Mouse (Mus musculus) bone marrow macrophage, adult 2 months (primary cell): ENCODE results near the gene Dph2. TPM values are rescaled to one million over a fixed set of nuclear protein-coding genes. Genes with fewer than 3 reads are reported as not detected.

ENCODE experiments used
- H3K27ac ChIP-seq: 2 replicates; pipeline ENCODE4 v1.5.1; 2012; ENCODE audit warnings: low read depth, low read length; ENCODE audit not compliant: insufficient read depth
- H3K4me1 ChIP-seq: 2 replicates; pipeline ENCODE4 v1.6.1; 2012; ENCODE audit warnings: low read length; ENCODE audit not compliant: control insufficient read depth, insufficient read depth
- H3K4me3 ChIP-seq: 2 replicates; pipeline ENCODE4 v1.5.1; 2012; ENCODE audit warnings: mild to moderate bottlenecking, low read length, moderate library complexity; ENCODE audit not compliant: insufficient read depth
- CTCF ChIP-seq: IDR thresholded peaks from 2 replicates; pipeline ENCODE4 v1.5.1; 2012; ENCODE audit warnings: low read depth, mild to moderate bottlenecking, low read length, moderate library complexity
- POLR2A ChIP-seq: IDR thresholded peaks from 2 replicates; pipeline ENCODE4 v1.6.1; 2012; ENCODE audit warnings: mild to moderate bottlenecking, low read depth, low read length, borderline replicate concordance
- polyA plus RNA-seq: library from polyadenylated mRNA; stranded (reverse); fragments of >200 nt; gene quantifications from 2 replicates; pipeline ENCODE4 v1.2.4, GENCODE M21; 2012; ENCODE audit not compliant: missing spikeins, insufficient read depth, insufficient read length

Gene Dph2
- polyA plus RNA-seq, 1 experiment = 5.1 TPM

DNA sequence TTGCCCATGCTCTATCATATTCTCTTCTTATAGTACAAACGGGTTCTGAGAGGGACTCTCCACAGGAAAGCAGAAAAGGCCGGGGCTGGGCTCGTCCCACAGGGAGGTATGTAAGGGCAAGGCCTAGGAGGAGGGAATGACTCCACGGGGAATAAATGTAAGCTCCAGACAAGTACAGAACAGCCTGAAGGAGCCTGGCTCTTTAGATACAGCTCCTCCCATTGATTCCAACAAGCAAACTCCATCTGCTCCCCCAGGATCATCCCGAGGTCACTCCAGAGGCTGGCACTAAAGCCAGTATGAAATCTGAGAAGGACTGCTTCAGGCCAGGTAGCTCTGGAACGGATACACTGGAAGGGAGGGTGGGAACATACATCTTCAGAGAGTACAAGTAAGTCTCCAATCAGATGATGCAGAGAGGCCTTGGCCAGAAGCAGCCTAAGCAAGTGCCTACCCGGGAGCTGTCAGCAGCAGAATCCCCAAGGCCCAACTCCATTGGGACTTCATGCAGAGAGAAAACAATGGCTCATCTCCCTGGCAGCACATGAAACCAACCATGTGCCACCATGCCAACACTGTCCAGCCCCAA, 20.9 kb upstream of the Dph2 start:
- Histone ChIP-seq H3K4me3 (peak overlapping the region; percentile 79; the same call in 1 of the 2 replicates), H3K4me1 (peaks cover 45% of the 10 kb centered on the region), H3K27ac (no peak overlapping the region)
- TF ChIP-seq POLR2A = no peak
- no peak for TF ChIP-seq CTCF

DNA sequence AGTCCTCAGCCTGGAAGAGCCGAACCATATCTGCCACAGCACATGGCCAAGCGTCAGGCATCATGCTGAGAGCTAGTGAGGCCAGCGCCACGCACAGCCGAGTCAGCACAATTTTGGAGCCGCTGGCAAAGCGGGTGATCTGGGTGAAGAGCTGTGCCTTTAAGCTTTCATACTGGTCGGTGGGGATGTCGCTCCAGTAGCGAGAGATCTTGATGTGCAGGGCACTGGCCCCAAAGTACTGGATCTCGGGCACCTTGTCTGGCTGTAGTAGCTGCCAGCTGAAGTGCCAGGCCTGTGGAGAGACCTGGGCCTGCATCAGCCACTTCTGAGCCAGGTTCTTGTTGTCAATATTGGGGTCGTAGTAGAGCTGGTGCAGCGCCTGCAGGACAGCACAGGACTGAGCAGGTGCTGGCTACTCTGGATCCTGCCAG, 20.3 kb upstream of the Dph2 start:
- no peak overlapping the region for H3K27ac ChIP-seq
- H3K4me3 ChIP-seq = no peak overlapping the region
- TF ChIP-seq POLR2A (no peak), CTCF (no peak)
- peaks cover 42% of the 10 kb centered on the region for H3K4me1 ChIP-seq

DNA sequence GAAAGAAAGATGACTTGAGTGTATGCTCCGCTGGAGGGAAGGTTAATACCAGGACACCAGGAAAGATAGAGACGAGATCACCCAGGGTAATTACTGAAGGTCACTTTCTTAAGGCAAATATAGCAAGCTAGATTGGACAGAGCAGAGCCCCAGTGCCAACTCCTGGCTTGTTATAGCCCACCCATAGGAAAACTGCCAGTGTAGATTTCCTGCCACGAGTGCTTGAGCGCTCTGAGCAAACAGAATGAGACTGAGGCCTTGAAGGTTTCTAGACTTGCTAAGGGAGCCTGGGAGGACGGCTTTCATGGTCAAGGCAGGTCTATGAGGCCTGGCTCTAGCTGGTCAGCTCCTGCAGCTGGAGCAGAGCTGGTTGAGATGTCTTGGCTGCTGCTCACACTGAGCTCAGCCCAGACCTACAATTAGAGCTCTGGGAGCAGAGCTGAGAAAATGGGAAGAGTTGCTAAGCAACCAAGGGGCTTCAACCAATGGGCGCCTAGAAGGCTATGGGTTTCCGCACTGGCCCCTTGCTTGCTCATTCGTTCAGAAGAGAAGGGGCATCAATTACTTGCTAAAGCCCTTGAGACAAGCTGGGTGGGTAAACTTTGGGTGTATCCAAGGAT, 17.1 kb upstream of the Dph2 start:
- TF ChIP-seq POLR2A (no peak), CTCF (no peak)
- Histone ChIP-seq H3K4me3 (no peak overlapping the region), H3K27ac (no peak overlapping the region), H3K4me1 (peaks cover 38% of the 10 kb centered on the region)

DNA sequence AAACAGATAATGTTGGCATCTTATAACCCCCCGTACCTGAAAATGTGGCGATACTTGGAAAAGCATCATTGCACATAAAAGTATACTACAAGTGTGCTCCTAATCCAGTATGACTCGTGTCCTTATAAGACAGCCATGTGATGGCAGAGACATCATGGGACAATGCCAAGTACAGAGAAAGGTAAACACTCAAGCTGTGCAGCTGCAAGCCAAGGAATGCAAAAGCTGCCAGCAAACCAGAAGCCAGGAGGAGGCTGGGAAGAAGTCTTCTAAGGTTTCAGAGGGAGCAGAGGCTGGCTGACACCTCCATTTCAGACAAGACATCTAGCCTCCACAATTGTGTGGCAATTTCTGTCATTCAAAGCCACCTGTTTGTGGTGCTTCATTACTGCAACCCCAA, 14.4 kb upstream of the Dph2 start:
- TF ChIP-seq POLR2A (no peak), CTCF (no peak)
- Histone ChIP-seq H3K4me3 (no peak overlapping the region), H3K27ac (no peak overlapping the region), H3K4me1 (peaks cover 27% of the 10 kb centered on the region)

DNA sequence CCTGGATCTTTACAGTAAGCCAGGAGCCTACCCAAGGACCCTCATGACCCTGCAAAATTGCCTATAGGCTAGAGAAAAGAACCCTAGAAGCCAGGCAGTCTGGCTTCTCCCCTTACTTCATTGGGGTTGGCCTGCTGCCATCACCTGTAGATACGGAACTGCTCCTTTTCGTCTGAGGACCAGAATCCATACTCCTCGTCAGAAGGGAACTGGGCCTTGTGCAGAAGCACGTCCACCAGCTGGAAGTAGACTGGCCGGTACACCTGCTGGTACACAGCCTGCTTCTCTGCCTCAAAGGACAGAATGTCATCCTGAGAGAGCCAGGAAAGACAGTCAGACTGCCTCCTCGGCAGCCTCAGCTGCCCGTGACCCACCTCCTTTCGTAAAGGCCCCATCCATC, 12.9 kb upstream of the Dph2 start:
- no peak overlapping the region for H3K4me3 ChIP-seq
- no peak overlapping the region for H3K27ac ChIP-seq
- peaks cover 22% of the 10 kb centered on the region for H3K4me1 ChIP-seq
- TF ChIP-seq CTCF = no peak
- TF ChIP-seq POLR2A = no peak

DNA sequence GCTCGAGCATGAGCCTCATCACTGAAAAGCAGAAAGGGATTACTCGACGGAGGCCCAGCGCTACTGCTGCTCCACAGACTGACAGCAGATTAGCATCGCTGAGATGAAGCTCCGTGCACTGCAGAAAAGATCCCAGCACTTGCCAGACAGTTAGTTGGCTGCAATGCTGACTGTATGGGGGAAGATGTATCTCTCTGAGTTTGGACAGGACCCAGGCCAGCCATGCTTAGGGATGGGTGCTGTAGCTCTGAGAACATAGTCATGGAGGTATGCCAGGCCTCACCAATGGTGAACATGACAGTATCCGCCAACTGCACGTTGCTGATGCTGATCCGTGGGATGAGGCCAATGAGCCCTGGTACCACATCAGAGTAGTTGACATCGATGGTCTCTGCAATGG, 12.3 kb upstream of the Dph2 start:
- Histone ChIP-seq H3K4me3 (no peak overlapping the region), H3K4me1 (peaks cover 20% of the 10 kb centered on the region), H3K27ac (no peak overlapping the region)
- TF ChIP-seq POLR2A (no peak), CTCF (no peak)

DNA sequence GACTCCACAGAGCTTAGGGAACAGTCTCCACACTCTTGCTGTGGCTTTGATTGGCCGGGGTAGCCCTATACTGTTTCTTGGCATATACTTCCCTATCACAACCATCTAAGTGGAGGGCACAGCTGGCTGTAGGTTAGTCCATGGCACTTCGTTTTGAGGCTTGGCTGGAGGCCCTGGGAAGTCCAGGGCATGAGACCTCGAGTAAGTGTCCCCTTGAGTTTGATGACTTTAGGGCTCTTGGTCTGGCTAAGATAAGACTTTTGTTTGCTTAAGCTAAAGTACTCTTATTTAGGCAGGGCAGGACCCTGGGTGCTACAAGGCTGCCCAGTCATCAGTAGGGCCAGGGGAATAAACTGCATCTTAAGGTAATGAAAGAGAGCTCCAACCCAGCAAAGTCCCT, 6.3 kb upstream of the Dph2 start:
- H3K4me3 ChIP-seq = no peak overlapping the region
- H3K4me1 ChIP-seq = no peaks in the 10 kb centered on the region
- no peak overlapping the region for H3K27ac ChIP-seq
- TF ChIP-seq POLR2A = no peak
- no peak for TF ChIP-seq CTCF

DNA sequence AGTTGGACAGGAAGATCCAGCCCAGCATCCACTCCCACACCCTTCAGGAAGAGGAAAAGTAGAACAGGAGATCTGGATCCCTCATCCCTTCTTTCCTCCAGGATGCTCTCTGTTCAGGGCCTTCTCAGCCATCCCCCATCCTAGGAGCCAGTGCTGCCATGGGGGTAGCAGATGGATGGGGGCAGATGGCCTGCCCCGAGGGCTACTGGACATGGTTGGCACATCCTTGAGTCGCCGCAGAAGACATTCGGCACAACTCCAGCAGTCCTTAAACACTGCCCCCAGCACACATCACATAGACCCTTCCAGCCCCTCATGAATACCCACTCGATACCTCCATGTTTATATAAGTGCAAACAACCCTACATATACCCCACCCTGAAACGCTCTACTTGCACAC, 4.2 kb upstream of the Dph2 start:
- Histone ChIP-seq H3K4me3 (no peak overlapping the region), H3K4me1 (peaks cover 3% of the 10 kb centered on the region; the same call in 1 of the 2 replicates), H3K27ac (no peak overlapping the region)
- TF ChIP-seq CTCF (no peak), POLR2A (no peak)

DNA sequence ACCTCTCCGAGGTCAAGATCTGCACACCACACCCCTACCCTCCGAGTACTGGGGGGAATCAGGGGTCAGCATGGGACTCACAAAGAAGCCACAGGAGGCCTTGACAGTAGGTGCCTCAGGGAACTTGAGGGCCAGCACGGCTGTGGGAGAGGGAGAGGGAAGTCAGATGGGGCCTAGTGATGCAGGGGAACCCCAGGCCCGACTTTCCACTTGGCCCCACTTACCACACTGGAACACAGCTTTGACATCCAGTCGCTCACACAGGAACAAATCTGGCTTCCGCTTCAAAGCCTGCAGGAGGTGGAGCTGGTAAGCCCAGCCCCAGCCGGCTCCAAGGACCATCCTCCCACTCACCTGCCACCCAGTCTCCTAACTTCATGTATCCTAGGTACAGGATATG, 3.5 kb upstream of the Dph2 start:
- TF ChIP-seq CTCF (no peak), POLR2A (no peak)
- H3K4me1 ChIP-seq = peaks cover 6% of the 10 kb centered on the region
- no peak overlapping the region for H3K27ac ChIP-seq
- no peak overlapping the region for H3K4me3 ChIP-seq

DNA sequence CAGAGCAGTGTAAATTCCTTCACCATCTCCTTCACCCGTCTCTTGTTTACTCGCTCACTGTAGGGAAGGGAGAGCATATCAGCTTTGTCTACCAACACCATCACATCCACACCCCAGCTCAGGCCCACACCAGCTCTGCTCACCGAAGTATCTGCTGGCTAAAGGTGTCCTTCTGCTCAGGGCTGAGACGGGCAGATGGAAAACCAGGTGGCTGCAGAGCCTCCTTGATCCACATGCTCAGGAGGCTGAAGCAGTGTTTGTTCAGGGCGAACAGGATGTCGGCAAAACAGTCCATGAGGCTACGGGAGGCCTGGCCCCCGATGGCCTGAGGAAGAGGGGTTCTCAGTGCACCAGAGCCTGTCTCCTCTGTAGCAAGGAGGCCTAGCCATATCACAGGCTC, 2.8 kb upstream of the Dph2 start:
- TF ChIP-seq CTCF = no peak
- TF ChIP-seq POLR2A = no peak
- Histone ChIP-seq H3K4me1 (peaks cover 6% of the 10 kb centered on the region), H3K4me3 (no peak overlapping the region), H3K27ac (no peak overlapping the region)

DNA sequence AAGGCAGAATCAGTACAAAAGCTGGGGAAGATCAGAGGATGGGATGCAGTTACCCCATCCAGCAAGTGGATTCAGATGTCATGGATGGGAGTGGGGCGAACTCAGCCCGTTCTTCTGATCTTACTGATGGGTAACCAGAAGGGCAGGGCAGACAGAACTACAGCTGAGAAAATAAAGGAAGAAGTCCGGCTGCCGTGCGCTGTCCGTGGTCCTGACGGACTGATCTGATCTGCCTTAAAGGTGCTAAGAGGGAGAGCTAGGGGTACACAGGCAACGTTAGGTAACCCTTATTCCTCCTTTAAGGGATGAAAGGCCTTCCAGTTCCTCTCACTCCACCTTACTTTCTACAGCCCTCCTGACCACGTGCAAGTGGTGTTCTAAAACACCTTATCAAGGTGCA, 1.5 kb upstream of the Dph2 start:
- TF ChIP-seq POLR2A = no peak
- no peak for TF ChIP-seq CTCF

More for the DNA sequence above, 1.5 kb upstream of the Dph2 start:
- Histone ChIP-seq H3K27ac (no peak overlapping the region), H3K4me3 (no peak overlapping the region), H3K4me1 (peaks cover 6% of the 10 kb centered on the region)
